Mouse (Mus musculus) erythroblast, embryonic 14.5 days (primary cell): Measurements from ENCODE around the gene Ap3s2.

ENCODE experiments used
- GATA1 ChIP-seq: IDR thresholded peaks from 2 replicates; pipeline ENCODE4 v1.6.1; 2012; ENCODE audit warnings: low read length, inconsistent platforms, mixed read lengths
- TAL1 ChIP-seq: IDR thresholded peaks from 3 replicates; pipeline ENCODE4 v1.6.1; 2012; ENCODE audit warnings: low read length, inconsistent platforms, mixed read lengths

DNA sequence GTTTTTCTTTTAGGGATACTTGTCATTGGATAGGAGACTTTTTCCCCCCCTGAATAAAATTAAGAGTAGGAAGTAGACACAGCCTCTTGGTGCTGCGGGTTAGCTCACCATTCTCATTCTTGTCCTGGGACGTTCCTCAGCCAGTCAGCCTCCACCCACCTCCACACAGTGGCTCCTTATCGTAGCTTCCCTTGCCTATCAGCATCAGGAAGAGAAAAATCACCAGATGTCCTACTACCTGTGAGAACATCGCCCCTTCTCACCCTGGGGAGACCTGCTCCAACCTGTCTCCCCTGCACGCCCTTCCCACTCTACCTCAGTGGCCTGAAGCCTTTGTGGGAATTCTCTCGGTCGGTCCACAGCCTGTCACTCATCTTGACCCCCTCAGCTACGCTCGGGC is 59.6 kb downstream of the Ap3s2 start, which contains the start of gene Anpep:
- TF ChIP-seq GATA1: no peak
- TF ChIP-seq TAL1: no peak
